Mouse (Mus musculus): ENCODE results near the gene Slc25a13.
"Not testable (repeated sequence)": the region's sequence is repeated elsewhere in the genome, so short reads cannot be mapped to it uniquely, and the experiment has no call there.

Gene Slc25a13

DNA sequence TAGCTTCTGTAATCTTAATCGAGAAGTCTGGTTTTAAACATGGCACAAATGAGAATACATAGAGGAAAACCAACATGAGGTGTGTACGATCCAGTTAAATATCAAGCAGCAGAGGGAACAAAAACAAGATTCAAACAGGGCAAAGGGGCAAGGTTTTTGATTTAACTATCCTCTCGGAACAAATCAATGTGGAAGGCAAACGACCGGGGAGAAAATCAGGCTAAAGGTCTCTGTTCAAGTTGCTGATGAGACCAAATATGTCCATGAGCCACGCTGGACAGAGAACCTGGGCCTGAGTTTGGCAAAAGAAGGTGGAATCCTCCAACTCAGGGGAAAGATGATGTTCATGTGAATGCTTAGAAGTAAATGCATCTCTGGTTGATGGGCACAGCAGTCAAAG is 14.5 kb downstream of the Slc25a13 start:
- no peak for DNase-seq (ENCODE audit: low read depth, low spot score)

DNA sequence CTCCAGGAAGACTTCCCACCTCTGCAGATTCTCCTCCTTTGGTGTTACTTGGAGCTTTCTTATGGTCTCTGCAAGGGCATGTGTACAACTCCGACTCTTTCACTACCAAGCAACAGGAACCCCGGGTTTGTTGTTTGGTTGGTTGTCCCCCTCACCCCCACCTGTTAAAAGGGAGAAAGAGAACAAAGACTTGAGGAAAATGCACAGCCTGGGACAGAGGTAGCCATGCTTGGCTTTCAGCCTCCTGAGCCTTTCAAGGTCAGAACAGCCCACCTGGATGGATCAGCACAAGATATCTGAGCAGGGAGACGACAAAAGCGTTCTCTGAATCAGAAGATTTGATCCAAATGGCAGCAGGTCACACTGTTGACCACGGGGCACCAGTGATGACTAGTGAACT is 15.0 kb downstream of the Slc25a13 start:
- no peak for DNase-seq (ENCODE audit: low read depth, low spot score)

DNA sequence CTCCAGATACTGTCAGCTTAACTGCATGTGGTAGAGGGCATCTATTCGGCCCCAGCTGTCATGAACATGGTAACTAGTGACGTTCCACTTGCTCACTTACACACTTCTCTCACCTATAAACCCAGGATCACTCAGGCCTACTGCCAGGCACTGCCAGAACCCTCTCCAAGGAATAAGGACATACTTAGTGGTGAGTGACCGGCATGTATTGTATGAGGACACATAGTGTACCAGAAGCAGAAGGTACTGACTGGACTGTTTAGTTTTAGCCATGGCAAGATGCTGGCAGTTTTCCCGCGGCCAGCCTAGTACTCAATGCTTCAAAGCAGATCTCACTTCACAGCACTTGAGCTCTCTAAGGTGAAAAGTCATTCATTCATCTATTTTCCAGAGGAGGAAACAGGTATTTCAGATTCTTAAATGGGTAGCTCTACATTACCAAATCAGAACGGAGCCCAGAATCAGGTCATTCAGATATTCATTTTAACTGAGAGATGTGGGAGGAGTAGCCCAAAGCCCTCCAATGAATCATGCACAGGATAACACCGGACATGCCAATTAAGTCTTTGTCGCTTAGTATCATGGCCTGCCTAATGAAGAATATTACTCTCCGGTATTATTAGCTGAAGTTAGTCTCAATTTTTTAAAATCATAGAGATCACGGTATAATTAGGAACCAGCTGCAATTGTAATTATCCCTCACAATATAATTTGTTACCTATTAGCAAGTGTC is 17.7 kb downstream of the Slc25a13 start:
- DNase-seq (ENCODE audit: low read depth, low spot score), result no peak

DNA sequence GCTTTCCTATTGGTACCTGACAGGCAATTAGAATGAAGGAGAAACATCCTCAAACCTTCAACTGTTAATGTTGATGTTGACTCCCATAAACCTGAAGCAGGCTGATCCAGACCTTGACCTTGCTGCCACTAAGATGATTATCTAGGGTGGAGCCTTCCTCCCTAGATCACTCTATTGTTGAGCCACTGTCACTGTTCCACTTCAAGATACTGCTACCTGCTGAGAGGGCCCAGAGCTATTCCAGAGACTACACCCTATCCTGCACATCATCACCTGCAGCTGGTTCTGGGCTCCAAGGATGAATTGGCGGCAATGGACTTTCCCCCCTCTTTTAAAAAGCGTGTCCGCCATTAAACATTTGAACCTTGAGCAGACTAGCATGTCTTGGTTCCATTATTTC is 18.9 kb downstream of the Slc25a13 start:
- not testable (repeated sequence) for DNase-seq (ENCODE audit: low read depth, low spot score)

DNA sequence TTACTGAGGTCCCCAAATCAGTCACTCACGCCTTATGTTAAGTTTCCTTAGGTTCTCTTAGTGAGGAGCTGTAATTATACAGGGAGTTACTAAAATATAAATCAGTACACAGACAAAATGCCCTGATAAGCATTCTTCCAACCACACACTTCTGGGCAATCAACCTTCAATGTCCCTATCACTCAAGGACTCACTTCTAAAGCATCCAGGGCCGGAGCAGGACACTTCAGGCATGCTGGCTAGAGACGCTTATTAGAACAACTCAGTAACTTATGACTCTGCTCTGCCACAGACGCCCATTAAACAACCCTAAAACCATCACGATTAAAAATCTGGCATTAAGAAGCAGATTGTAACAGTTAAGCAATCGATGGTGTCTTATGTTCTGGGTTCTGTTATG is 19.6 kb downstream of the Slc25a13 start:
- no peak for DNase-seq (ENCODE audit: low read depth, low spot score)

- DNase-seq (ENCODE audit: low read depth, low spot score), result no peak
Observed at GRCm38 (mm10) chr6:6196527-6196926, 20.4 kb downstream of the Slc25a13 start.

DNA sequence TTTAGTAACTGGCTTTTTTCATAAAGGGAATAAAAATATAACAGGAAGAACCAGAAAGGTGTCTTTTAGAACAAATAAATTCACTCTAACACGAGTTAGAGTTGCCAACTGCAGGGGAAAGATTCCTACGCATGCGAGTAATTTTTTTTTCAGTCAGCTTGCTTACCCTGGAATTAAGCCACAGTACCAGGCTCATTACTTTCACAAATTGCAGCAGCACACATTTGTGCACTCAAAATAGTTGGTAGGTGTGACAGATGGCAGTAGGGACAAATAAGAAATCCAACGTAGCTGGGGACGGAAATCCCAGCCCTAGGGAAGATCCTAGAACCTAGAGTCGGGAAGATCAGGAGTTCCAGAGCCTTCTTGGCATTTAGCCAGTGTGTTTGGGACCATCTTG is 22.1 kb downstream of the Slc25a13 start:
- no peak for DNase-seq (ENCODE audit: low read depth, low spot score)

GRCm38 (mm10) chr6:6193906-6194305 is 23.1 kb downstream of the Slc25a13 start:
- no peak for DNase-seq (ENCODE audit: low read depth, low spot score)

DNA sequence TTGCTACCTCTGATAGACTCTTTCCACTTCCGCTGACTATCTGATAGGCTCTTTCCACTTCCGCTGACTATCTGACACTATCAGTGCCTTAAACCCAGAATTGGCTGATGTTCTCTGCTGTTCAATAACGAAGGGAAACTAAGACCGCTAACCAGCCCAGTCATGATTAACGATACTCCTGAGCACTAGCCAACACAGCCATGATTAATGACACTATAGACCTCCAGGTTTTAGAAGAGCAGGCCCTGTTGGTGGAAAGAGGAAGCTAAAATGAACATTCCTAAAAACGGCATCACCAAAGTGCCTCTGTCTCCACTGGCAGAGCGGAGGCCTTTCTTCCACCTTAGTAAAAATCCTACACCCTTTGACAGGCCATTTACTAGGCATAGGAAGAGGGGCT is 24.6 kb downstream of the Slc25a13 start:
- DNase-seq (ENCODE audit: low read depth, low spot score), result no peak

DNA sequence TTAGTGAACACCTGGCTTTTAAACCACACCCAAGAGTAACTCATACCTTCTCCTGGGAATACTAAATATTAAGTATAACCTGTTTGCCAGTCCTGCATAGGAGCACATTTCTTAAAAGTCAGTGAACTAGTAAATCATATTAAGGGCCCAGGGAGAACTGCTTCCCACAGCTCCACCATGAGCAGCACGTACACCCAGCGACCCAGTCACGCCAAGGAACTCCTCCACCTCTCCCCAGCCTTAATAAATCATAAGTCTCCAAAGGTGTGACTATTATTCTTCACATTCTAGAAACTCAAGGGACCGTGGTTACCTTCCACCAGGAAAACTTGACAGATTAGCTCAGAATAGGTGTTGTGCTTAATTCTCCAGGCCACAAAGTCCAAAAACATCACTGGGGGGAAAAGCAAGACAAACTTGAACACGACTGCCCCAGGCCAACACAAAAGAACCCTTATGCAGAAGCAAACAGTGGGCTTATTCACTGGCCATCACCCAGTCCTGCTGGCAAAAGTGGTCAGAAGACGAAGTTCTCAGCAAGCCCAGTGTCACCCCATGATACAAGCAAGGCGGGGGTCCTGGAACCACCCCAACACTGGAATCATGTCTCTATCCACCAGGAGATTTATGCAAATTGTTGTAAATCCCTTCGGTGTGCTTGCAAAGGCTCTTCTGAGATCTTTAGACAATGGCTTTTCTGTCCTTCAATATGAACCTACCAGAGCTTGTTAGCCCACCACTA is 25.2 kb downstream of the Slc25a13 start:
- DNase-seq (ENCODE audit: low read depth, low spot score), result no peak

DNA sequence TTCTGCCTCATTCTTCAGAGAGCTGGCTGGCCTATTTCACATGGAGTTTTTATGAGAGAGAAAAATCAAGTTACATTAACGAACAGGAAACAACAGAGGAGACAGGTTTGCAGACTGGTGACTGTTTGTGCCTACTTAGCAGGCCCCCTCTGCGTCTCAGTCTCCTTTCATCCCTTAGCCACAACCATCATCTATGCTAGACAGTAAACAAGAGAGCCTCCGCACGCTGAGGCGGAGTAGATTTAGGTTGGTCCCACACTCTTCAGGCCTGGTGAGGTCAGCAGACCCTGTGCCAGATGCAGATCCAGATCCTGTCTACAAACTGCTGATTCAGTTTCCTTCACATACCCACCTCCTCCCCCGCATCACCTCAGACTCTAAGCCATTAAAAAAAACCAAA is 28.0 kb downstream of the Slc25a13 start:
- no peak for DNase-seq (ENCODE audit: low read depth, low spot score)

DNA sequence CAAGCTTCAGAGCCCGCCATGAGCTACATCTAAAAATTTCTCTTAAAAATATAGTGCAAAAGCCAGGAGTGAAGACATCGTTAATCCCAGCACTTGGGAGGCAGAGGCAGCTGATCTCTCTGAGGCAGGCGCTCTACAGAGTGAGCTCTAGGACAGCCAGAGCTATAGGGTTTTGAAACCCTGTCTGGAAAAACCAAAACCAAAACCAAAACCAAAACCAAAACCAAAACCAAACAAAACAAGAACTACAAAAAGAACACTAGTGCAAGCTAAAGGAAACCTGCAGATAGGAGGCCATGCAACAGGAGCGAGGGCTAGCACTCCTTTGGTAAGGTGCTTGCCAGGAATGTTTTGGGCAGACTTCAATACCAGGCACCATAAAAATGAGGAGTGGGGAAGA is 30.5 kb downstream of the Slc25a13 start:
- no peak for DNase-seq (ENCODE audit: low read depth, low spot score)

GRCm38 (mm10) chr6:6185735-6186068 is 31.3 kb downstream of the Slc25a13 start:
- no peak for DNase-seq (ENCODE audit: low read depth, low spot score)

- DNase-seq (ENCODE audit: low read depth, low spot score), result no peak
Observed at GRCm38 (mm10) chr6:6184921-6185734, 31.8 kb downstream of the Slc25a13 start.

DNA sequence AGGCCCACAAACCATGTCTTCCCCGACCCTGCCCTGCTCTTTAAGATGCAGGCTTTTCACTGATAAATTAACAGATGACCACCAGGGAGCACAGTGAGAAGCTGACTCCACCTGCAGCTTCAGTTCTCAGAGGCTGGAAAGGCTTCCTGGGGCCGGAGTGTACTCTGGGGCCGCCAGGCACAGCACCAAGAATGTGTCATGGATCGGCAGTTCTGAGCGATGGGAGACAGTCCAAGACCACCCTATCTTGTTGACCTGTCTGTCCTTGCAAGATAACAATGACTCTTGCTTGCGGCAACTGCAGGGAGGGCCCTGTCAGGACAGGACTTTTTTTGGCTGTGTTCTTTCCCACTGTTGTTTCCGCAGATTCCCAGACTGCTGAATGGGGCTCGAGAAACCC is 33.4 kb downstream of the Slc25a13 start:
- DNase-seq (ENCODE audit: low read depth, low spot score), result no peak

DNA sequence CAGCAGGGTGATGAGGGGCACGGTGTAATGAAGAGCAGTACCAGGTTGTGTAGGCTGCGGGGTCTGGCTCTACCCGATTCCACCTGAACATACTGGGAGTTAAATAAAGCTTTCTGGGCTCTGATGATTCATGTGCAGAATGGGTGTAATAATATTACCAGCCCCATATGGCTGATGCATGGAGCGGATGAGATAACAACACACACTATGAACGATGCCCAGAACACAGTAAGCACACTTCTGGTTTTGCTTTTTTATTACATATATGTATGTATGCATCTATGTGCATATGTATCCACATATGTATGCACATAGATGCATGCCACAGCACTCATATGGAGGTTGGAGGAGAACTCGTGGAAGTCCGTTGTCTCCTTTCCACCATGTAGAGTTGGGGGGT is 34.8 kb downstream of the Slc25a13 start:
- no peak for DNase-seq (ENCODE audit: low read depth, low spot score)

- DNase-seq (ENCODE audit: low read depth, low spot score), result not testable (repeated sequence)
Observed at GRCm38 (mm10) chr6:6178341-6178740, 38.6 kb downstream of the Slc25a13 start.

GRCm38 (mm10) chr6:6175350-6175971 is 41.5 kb downstream of the Slc25a13 start:
- DNase-seq (ENCODE audit: low read depth, low spot score), result no peak

DNA sequence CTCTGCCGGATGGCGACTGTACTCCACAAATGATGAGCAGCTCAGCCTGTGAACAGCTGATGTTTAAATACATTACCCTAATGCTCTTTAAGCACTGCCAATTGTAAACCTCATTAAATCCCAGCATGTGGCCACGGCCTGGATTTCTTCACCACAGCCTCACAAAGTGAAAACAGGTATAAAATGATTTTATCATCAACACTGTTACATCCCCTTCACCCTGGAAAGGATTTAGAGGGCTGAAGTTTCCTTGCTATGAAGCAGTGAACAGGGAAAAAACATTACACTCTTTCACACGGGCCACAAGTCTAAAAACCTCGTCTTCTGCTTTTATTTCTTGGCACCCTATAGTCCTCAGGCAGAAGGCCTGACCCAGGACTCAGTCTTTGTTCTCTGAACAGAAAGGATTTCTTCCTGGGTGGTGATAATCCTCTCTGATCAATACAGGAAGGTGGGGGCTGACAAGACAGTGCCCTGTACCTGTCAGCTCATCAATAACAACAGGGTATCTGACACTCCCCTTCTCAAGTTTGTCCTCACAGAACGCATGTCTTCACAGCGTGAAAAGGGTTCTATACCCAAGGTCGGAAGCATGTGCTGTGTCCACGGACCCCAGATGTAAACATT is 42.9 kb downstream of the Slc25a13 start:
- DNase-seq (ENCODE audit: low read depth, low spot score), result no peak

GRCm38 (mm10) chr6:6173166-6173934 is 43.6 kb downstream of the Slc25a13 start:
- no peak for DNase-seq (ENCODE audit: low read depth, low spot score)

All from brain, embryonic 18.5 days (tissue).